Mouse (Mus musculus): ENCODE data around the gene Prtn3.

Gene Prtn3

GRCm38 (mm10) chr10:79855558-79856184, 18.6 kb upstream of the Prtn3 start:
- DNase-seq (ENCODE audit: low read depth, low spot score): peak; percentile 62

GRCm38 (mm10) chr10:79856280-79856679, 18.0 kb upstream of the Prtn3 start:
- DNase-seq (ENCODE audit: low read depth, low spot score): no peak

- no peak for DNase-seq (ENCODE audit: low read depth, low spot score)
These were observed 17.4 kb upstream of the Prtn3 start for GRCm38 (mm10) chr10:79856704-79857451.

GRCm38 (mm10) chr10:79857452-79857811, 16.8 kb upstream of the Prtn3 start:
- DNase-seq (ENCODE audit: low read depth, low spot score): no peak

GRCm38 (mm10) chr10:79857894-79858293, 16.4 kb upstream of the Prtn3 start:
- no peak for DNase-seq (ENCODE audit: low read depth, low spot score)

- DNase-seq (ENCODE audit: low read depth, low spot score): no peak
These were observed 15.7 kb upstream of the Prtn3 start for GRCm38 (mm10) chr10:79858416-79859074.

GRCm38 (mm10) chr10:79859116-79859515, 15.2 kb upstream of the Prtn3 start:
- DNase-seq (ENCODE audit: low read depth, low spot score): no peak

GRCm38 (mm10) chr10:79860079-79860911, 14.0 kb upstream of the Prtn3 start:
- DNase-seq (ENCODE audit: low read depth, low spot score): no peak

- peak; percentile 65 for DNase-seq (ENCODE audit: low read depth, low spot score)
These were observed 12.8 kb upstream of the Prtn3 start for GRCm38 (mm10) chr10:79861230-79862048.

- DNase-seq (ENCODE audit: low read depth, low spot score): no peak
These were observed 12.1 kb upstream of the Prtn3 start for GRCm38 (mm10) chr10:79862049-79862788.

- DNase-seq (ENCODE audit: low read depth, low spot score): no peak
These were observed 11.4 kb upstream of the Prtn3 start for GRCm38 (mm10) chr10:79862925-79863324.

- DNase-seq (ENCODE audit: low read depth, low spot score): no peak
These were observed 9.7 kb upstream of the Prtn3 start for GRCm38 (mm10) chr10:79864351-79865188.

- DNase-seq (ENCODE audit: low read depth, low spot score): no peak
These were observed 9.1 kb upstream of the Prtn3 start for GRCm38 (mm10) chr10:79865189-79865601.

GRCm38 (mm10) chr10:79865801-79866295, 8.4 kb upstream of the Prtn3 start:
- no peak for DNase-seq (ENCODE audit: low read depth, low spot score)

- no peak for DNase-seq (ENCODE audit: low read depth, low spot score)
These were observed 7.7 kb upstream of the Prtn3 start for GRCm38 (mm10) chr10:79866601-79867000.

GRCm38 (mm10) chr10:79871845-79872244, 2.4 kb upstream of the Prtn3 start:
- DNase-seq (ENCODE audit: low read depth, low spot score): no peak

GRCm38 (mm10) chr10:79872862-79873261, 1.4 kb upstream of the Prtn3 start:
- DNase-seq (ENCODE audit: low read depth, low spot score): no peak

- DNase-seq (ENCODE audit: low read depth, low spot score): no peak
These were observed 963 bp upstream of the Prtn3 start for GRCm38 (mm10) chr10:79873313-79873712.

GRCm38 (mm10) chr10:79873715-79874289, 474 bp upstream of the Prtn3 start:
- no peak for DNase-seq (ENCODE audit: low read depth, low spot score)

Data from ES-CJ7 (cell line).